Mouse (Mus musculus): Measurements from ENCODE around the gene Npr2. TPM values are rescaled to one million over a fixed set of nuclear protein-coding genes. Genes with fewer than 3 reads are reported as not detected.
A peak's percentile ranks its signal among the peaks of the same experiment; 100 is the strongest.

Npr2 gene
- total and polyA plus RNA-seq, 3 experiments, result 0.38 to 0.49 TPM; not detected in 1

DNA sequence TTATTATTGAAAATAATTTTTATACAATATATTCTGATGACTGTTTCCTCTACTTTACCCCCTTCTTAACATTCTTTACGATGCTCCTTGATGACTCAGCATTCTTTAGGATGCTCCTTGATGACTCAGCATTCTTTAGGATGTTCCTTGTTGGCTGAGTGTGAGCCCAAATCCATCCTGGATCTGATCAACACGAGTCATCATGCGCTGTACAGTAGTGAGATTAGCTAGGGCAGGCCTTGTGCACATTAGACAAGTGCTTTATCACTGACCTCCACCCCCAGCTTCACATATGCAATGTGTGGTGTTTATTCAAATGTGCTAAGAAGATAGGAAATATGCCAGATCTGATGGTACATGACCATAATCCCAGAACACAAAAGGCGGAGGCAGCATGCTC is 33.5 kb upstream of the Npr2 start:
- Histone ChIP-seq H3K4me1 (ENCODE audit: control insufficient read depth in 1 of 2, insufficient read depth in 2 of 2) (no peaks in the 10 kb centered on the region), H3K36me3 (replicated peaks in 1 of 2; ENCODE audit: control insufficient read depth in 1 of 2, insufficient read depth in 1 of 2, low read length in 1 of 2) (no peaks in the 10 kb centered on the region), H3K4me3 (replicated peaks in 1 of 3; ENCODE audit: low read depth in 2 of 3, low read length in 2 of 3, poor library complexity in 1 of 3) (no peak overlapping the region), H3K9ac (ENCODE audit: insufficient read depth, low read depth) (no peak overlapping the region), H3K9me3 (replicated peaks; ENCODE audit: low read length) (no peaks in the 10 kb centered on the region), H3K4me2 (ENCODE audit: insufficient read depth, low read depth, poor library complexity, severe bottlenecking) (no peak overlapping the region), H3K27ac (ENCODE audit: insufficient read depth, low read depth) (no peak overlapping the region), H3K79me2 (replicated peaks; ENCODE audit: control insufficient read depth, extremely low read depth, insufficient read depth, poor library complexity, severe bottlenecking) (no peaks in the 10 kb centered on the region), H3K27me3 (replicated peaks) (peaks cover 4% of the 10 kb centered on the region)
- DNase-seq (ENCODE audit: extremely low read depth), result no peak
- TF ChIP-seq IRF4 (IDR thresholded peaks at IDR 0.05; ENCODE audit: low read depth, low read length) (no peak), CHD1 (IDR thresholded peaks at IDR 0.05; ENCODE audit: low read depth, low read length) (no peak), USF1 (IDR thresholded peaks at IDR 0.05; ENCODE audit: low read depth, low read length) (no peak), ZKSCAN1 (IDR thresholded peaks at IDR 0.05; ENCODE audit: borderline replicate concordance, low read depth, low read length) (no peak), MAFK (IDR thresholded peaks at IDR 0.05; ENCODE audit: insufficient replicate concordance, low read length) (peak; percentile 85)
- in situ Hi-C loops (cut with MboI; ENCODE audit: low pct_ligation_motif_present, low pct_unique_long_range_greater_than_20kb, low sequenced_read_pairs) (no loop called here), dilution Hi-C loops (cut with MboI; ENCODE audit: extremely low pct_ligation_motif_present, extremely low pct_unique_long_range_greater_than_20kb, low sequenced_read_pairs) (no loop called here)

DNA sequence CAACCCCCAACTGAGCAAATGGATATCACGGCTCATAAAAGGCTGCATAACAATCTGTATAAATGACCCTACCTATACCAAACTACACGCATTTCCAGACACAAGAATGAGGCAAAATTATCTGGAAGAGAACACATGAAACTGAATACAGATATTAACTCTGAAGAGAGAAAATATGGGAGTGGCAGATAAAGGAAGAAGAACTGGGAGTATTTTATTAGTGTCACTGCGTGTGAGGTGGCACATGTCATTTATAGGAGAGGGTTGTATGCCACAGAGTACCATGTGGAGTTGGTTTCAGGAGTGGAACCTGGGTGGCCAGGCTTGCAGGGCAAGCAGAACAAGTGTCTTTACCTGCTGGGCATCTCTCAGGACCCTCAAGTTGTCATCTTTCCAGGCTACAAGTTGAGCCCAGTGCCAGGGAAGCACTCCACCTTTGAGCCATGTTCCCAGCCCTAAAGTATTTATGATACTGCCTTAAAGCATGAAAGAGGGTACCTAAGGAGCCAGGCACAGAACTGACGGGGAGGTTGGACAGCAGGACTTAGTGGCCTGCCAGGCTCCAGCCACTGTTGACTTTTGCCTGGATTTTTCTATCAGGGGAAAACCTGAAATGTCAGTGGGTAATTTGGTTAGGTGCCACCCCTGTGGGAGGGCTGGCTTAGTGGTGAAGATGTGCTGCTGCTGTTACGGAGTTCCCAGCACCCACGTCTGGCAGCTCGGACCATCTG is 32.9 kb upstream of the Npr2 start:
- H3K4me1 ChIP-seq (ENCODE audit: control insufficient read depth in 1 of 2, insufficient read depth in 2 of 2), result no peaks in the 10 kb centered on the region
- no peaks in the 10 kb centered on the region for H3K9me3 ChIP-seq (replicated peaks; ENCODE audit: low read length)
- no peak overlapping the region for H3K9ac ChIP-seq (ENCODE audit: insufficient read depth, low read depth)
- TF ChIP-seq SIN3A (IDR thresholded peaks at IDR 0.05; ENCODE audit: low read length) (no peak), GABPA (IDR thresholded peaks at IDR 0.05; ENCODE audit: insufficient replicate concordance, low read depth, low read length) (no peak)
- H3K4me3 ChIP-seq (replicated peaks in 1 of 3; ENCODE audit: low read depth in 2 of 3, low read length in 2 of 3, poor library complexity in 1 of 3), result no peak overlapping the region
- no peak overlapping the region for H3K27ac ChIP-seq (ENCODE audit: insufficient read depth, low read depth)
- no peaks in the 10 kb centered on the region for H3K36me3 ChIP-seq (replicated peaks in 1 of 2; ENCODE audit: control insufficient read depth in 1 of 2, insufficient read depth in 1 of 2, low read length in 1 of 2)
- H3K79me2 ChIP-seq (replicated peaks; ENCODE audit: control insufficient read depth, extremely low read depth, insufficient read depth, poor library complexity, severe bottlenecking), result no peaks in the 10 kb centered on the region
- no peak overlapping the region for H3K4me2 ChIP-seq (ENCODE audit: insufficient read depth, low read depth, poor library complexity, severe bottlenecking)
- dilution Hi-C loops (cut with MboI; ENCODE audit: extremely low pct_ligation_motif_present, extremely low pct_unique_long_range_greater_than_20kb, low sequenced_read_pairs), result no loop called here
- in situ Hi-C loops (cut with MboI; ENCODE audit: low pct_ligation_motif_present, low pct_unique_long_range_greater_than_20kb, low sequenced_read_pairs), result no loop called here
- DNase-seq (ENCODE audit: extremely low read depth), result no peak
- peaks cover 4% of the 10 kb centered on the region for H3K27me3 ChIP-seq (replicated peaks)

DNA sequence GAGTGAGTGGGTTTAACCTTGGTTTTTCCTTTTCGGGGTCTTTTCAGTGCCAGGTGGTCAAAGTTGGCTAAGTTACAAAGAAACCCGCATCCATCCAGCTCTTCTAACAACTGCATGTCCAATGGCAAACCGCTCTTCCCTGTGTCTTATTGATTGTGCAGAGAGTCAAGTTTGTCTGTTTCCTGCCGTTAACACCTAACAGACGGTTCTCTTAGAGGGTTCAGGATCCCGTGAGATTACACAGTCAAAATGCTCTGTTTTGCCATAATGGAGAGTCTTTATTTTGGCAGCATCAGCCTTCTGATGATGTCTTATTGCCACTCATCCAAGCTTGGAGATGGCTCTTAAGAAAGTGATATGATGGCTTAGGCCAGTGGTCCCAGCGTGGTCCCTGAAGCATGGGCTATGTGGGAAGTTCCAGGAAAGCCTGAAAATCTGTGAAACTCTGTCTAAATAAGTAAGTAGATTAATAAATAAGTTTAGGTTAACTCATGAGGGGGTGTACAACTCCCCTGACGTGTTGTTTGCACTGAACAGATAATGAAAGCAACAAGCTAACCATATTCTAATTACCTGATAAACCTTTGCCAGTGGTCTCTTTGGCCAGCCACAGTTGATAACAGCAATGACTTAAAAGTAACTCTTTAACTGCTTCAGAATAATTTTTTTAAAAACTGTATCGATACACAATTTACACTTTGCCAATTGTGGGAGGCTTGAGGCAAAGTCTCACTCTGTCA is 31.4 kb upstream of the Npr2 start:
- in situ Hi-C loops (cut with MboI; ENCODE audit: low pct_ligation_motif_present, low pct_unique_long_range_greater_than_20kb, low sequenced_read_pairs), result no loop called here
- no peak overlapping the region for H3K27ac ChIP-seq (ENCODE audit: insufficient read depth, low read depth)
- H3K4me2 ChIP-seq (ENCODE audit: insufficient read depth, low read depth, poor library complexity, severe bottlenecking), result no peak overlapping the region

More for the DNA sequence above, 31.4 kb upstream of the Npr2 start:
- Histone ChIP-seq H3K4me1 (ENCODE audit: control insufficient read depth in 1 of 2, insufficient read depth in 2 of 2) (no peaks in the 10 kb centered on the region), H3K27me3 (replicated peaks) (peaks cover 15% of the 10 kb centered on the region), H3K79me2 (replicated peaks; ENCODE audit: control insufficient read depth, extremely low read depth, insufficient read depth, poor library complexity, severe bottlenecking) (no peaks in the 10 kb centered on the region), H3K9me3 (replicated peaks; ENCODE audit: low read length) (no peaks in the 10 kb centered on the region), H3K4me3 (replicated peaks in 1 of 3; ENCODE audit: low read depth in 2 of 3, low read length in 2 of 3, poor library complexity in 1 of 3) (no peak overlapping the region), H3K9ac (ENCODE audit: insufficient read depth, low read depth) (no peak overlapping the region), H3K36me3 (replicated peaks in 1 of 2; ENCODE audit: control insufficient read depth in 1 of 2, insufficient read depth in 1 of 2, low read length in 1 of 2) (no peaks in the 10 kb centered on the region)
- DNase-seq (ENCODE audit: extremely low read depth), result no peak
- dilution Hi-C loops (cut with MboI; ENCODE audit: extremely low pct_ligation_motif_present, extremely low pct_unique_long_range_greater_than_20kb, low sequenced_read_pairs), result no loop called here
- TF ChIP-seq RAD21 (IDR thresholded peaks at IDR 0.05; ENCODE audit: low read depth, low read length), result no peak
- no peak for TF ChIP-seq MAX (IDR thresholded peaks at IDR 0.05; ENCODE audit: low read length)
- no peak for TF ChIP-seq ETS1 (conservative IDR thresholded peaks at IDR 0.05; ENCODE audit: low read depth, low read length)
- TF ChIP-seq EP300 (IDR thresholded peaks at IDR 0.05; ENCODE audit: low read length), result no peak
- no peak for TF ChIP-seq E2F4 (IDR thresholded peaks at IDR 0.05; ENCODE audit: insufficient replicate concordance, low read depth, low read length)
- TF ChIP-seq MYC (IDR thresholded peaks at IDR 0.05; ENCODE audit: low read depth, low read length), result no peak
- TF ChIP-seq USF1 (IDR thresholded peaks at IDR 0.05; ENCODE audit: low read depth, low read length), result no peak
- no peak for TF ChIP-seq IRF4 (IDR thresholded peaks at IDR 0.05; ENCODE audit: low read depth, low read length)
- no peak for TF ChIP-seq JUN (IDR thresholded peaks at IDR 0.05; ENCODE audit: insufficient read depth, low read depth, low read length)
- no peak for TF ChIP-seq CTCF (conservative IDR thresholded peaks at IDR 0.05 in 1 of 2, IDR thresholded peaks at IDR 0.05 in 1 of 2; ENCODE audit: low read depth in 2 of 2, low read length in 2 of 2)
- TF ChIP-seq KAT2A (IDR thresholded peaks at IDR 0.05; ENCODE audit: insufficient replicate concordance, low read length), result no peak
- TF ChIP-seq POLR2AphosphoS2 (IDR thresholded peaks at IDR 0.05; ENCODE audit: low read depth, low read length), result no peak
- no peak for TF ChIP-seq CHD1 (IDR thresholded peaks at IDR 0.05; ENCODE audit: low read depth, low read length)
- no peak for TF ChIP-seq MAZ (IDR thresholded peaks at IDR 0.05; ENCODE audit: low read depth, low read length)
- TF ChIP-seq CHD2 (IDR thresholded peaks at IDR 0.05; ENCODE audit: low read length), result no peak
- TF ChIP-seq TBP (conservative IDR thresholded peaks at IDR 0.05; ENCODE audit: low read depth, low read length), result no peak
- TF ChIP-seq HCFC1 (IDR thresholded peaks at IDR 0.05; ENCODE audit: low read depth, low read length), result no peak
- TF ChIP-seq NELFE (IDR thresholded peaks at IDR 0.05; ENCODE audit: low read depth, low read length), result no peak

Data from CH12.LX (cell line).